ENCODE assay signal across 14 mouse cellular contexts in the genomic region with DNA sequence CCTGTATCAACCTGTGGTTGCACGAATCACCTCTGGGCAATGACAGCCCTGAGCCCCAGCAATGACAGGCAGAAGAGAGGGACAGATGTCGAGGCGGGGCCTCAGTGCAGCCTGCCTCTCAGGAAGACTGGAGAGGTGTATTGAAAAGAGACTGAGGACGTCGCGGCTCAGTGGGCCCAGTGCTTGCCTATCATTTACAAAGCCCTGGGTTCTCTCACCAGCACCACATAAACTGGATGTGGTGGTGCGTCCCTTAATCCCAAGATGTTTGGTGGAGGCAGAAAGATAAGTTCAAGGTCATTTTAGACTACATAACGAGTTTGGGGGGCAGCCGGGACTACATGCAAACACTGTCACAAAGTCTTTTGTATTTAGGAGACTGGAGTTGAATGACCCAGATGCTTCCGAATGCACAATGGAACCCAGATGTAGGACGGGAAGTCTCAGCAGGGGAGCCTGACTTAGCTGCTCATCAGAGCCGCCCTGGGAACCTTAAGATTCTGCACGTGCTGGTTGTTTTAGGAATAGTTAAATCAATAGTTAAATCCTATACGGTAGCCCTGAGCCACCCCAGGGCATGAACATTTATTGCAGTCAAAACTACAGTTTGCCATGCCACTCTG.
DNase-seq lines count a peak whose midpoint lies in the region; ATAC-seq lines count a peak whose summit lies in the region.
"Had no signal": no experiment of that assay in that cellular context is flagged by ENCODE, and none has a peak within 500 bp of the region (broad histone marks: within the 10 kb centered on the region; RNA-seq: fewer than 3 reads in every experiment).

No protein-coding gene starts in this region.

- 0 out of 2 replicates have a peak overlapping the region, but pooled peaks have one; percentile 21 for H3K4me2 ChIP-seq in forebrain, embryonic 14.5 days (ENCODE audit: low read length)
- H3K4me2 ChIP-seq in limb, embryonic 13.5 days (replicated peaks), result no peak overlapping the region

- peak; percentile 6; the same call in 1 of the 2 replicates for ATAC-seq in forebrain, embryonic 14.5 days
- ATAC-seq in limb, embryonic 13.5 days (ENCODE audit: low FRiP score, low read depth), result no peak
- no peak for ATAC-seq in cerebellum, adult (ENCODE audit: insufficient number of reproducible peaks, low FRiP score, low TSS enrichment)

- H3K9me3 ChIP-seq in forebrain, embryonic 14.5 days (replicated peaks; ENCODE audit: control insufficient read depth, low read length), result no peaks in the 10 kb centered on the region
- no peaks in the 10 kb centered on the region for H3K9me3 ChIP-seq in limb, embryonic 13.5 days

- H3K4me1 ChIP-seq in forebrain, embryonic 14.5 days (ENCODE audit: control insufficient read depth, insufficient read depth, low read length), result peaks cover 54% of the 10 kb centered on the region
- H3K4me1 ChIP-seq in limb, embryonic 13.5 days, result peaks cover 49% of the 10 kb centered on the region

- peak; percentile 38 for DNase-seq in left cerebral cortex, postnatal 4 days
- no peak for DNase-seq in left cerebral cortex, adult 11 months (ENCODE audit: low spot score)
- peak; percentile 70 for DNase-seq in forebrain, embryonic 14.5 days (ENCODE audit: low spot score)
- DNase-seq in retina, embryonic 14.5 days (ENCODE audit: low spot score), result peak; percentile 58
- DNase-seq in layer of hippocampus, postnatal 14 days (ENCODE audit: low spot score in 2 of 2), result no peak
- no peak for DNase-seq in urinary bladder, adult 18-20 months (ENCODE audit: low spot score in 2 of 2)
- DNase-seq: adrenal gland, adult 8-10 months; gastrocnemius, adult 2 months; heart, postnatal 14 days; layer of hippocampus, adult 9-11 months; right cerebral cortex, postnatal 4 days; thymus, adult 2 months had no signal

- no peak overlapping the region for H3K4me3 ChIP-seq in forebrain, embryonic 14.5 days (ENCODE audit: low read depth, low read length)
- H3K4me3 ChIP-seq in limb, embryonic 13.5 days, result no peak overlapping the region
- H3K4me3 ChIP-seq: gastrocnemius, adult 2 months had no signal

- no peak overlapping the region; the same call in 1 of the 2 replicates for H3K9ac ChIP-seq in forebrain, embryonic 14.5 days (ENCODE audit: low read length)
- H3K9ac ChIP-seq in limb, embryonic 13.5 days, result peak overlapping the region; percentile 13; the same call in 1 of the 2 replicates

- WGBS in forebrain, embryonic 14.5 days, result 2% methylated on average over 14 of the region's 14 CpGs
- 12% methylated on average over 14 of the region's 14 CpGs for WGBS in limb, embryonic 13.5 days

- intact Hi-C loops in left cerebral cortex, postnatal 4 days (cut with DNase I), result loop anchor here (5.0 kb wide), 1 partner anchor 72 kb away; a partner anchor contains a TSS

- H3K27me3 ChIP-seq in forebrain, embryonic 14.5 days (replicated peaks; ENCODE audit: control insufficient read depth, insufficient read depth, low read length), result 0 out of 2 replicates have a peak, but pooled peaks cover 5% of the 10 kb centered on the region
- peaks cover 36% of the 10 kb centered on the region for H3K27me3 ChIP-seq in limb, embryonic 13.5 days

- H3K27ac ChIP-seq in forebrain, embryonic 14.5 days (ENCODE audit: low read depth, low read length), result peak overlapping the region; percentile 85
- H3K27ac ChIP-seq in limb, embryonic 13.5 days, result no peak overlapping the region
- H3K27ac ChIP-seq: gastrocnemius, adult 2 months had no signal

- no peaks in the 10 kb centered on the region for H3K36me3 ChIP-seq in forebrain, embryonic 14.5 days (ENCODE audit: control insufficient read depth, insufficient read depth, low read length)
- H3K36me3 ChIP-seq in limb, embryonic 13.5 days, result no peaks in the 10 kb centered on the region

Comparison
In these comparisons a context has a peak if more than half of its experiments do, and no peak if none do; other contexts are left out.
1. DNase-seq: peak in left cerebral cortex, postnatal 4 days (single experiment), forebrain, embryonic 14.5 days (single experiment) and retina, embryonic 14.5 days (single experiment); none in left cerebral cortex, adult 11 months (single experiment), layer of hippocampus, postnatal 14 days (0 of 2) and urinary bladder, adult 18-20 months (0 of 2).